Mouse (Mus musculus) cerebellum, postnatal 10 days (tissue): ENCODE measurements at regions not wholly inside any gene's neighbourhood (a gene's known extent, or its start where the extent isn't known, plus 50 kb on each side); places are given as distances from the start of the nearest gene placed in this dataset.
"Not testable (repeated sequence)": the region's sequence is repeated elsewhere in the genome, so short reads cannot be mapped to it uniquely, and the experiment has no call there.

Experiments
- DNase-seq, 2 experiments: peaks; one replicate each; pipeline ENCODE4 v3.0.0; 2021; ENCODE audit warnings: mixed read lengths in 2 of 2

- DNase-seq, result not testable (repeated sequence)
These were observed 493.0 kb upstream of the Olfr1507 start for GRCm38 (mm10) chr14:52988563-52988962.

- DNase-seq, result not testable (repeated sequence)
These were observed 476.9 kb upstream of the Olfr1507 start for GRCm38 (mm10) chr14:52972207-52973003.

- not testable (repeated sequence) for DNase-seq
These were observed 466.6 kb upstream of the Olfr1507 start for GRCm38 (mm10) chr14:52962110-52962509.

- not testable (repeated sequence) for DNase-seq
These were observed 461.0 kb upstream of the Olfr1507 start for GRCm38 (mm10) chr14:52956515-52956914.

- DNase-seq, result not testable (repeated sequence)
These were observed 449.4 kb upstream of the Olfr1507 start for GRCm38 (mm10) chr14:52944925-52945324.

GRCm38 (mm10) chr14:52942438-52942837, 446.9 kb upstream of the Olfr1507 start:
- DNase-seq, result not testable (repeated sequence)

GRCm38 (mm10) chr14:52941747-52942146, 446.2 kb upstream of the Olfr1507 start:
- not testable (repeated sequence) for DNase-seq

- DNase-seq, result not testable (repeated sequence)
These were observed 424.6 kb upstream of the Olfr1507 start for GRCm38 (mm10) chr14:52920138-52920537.

GRCm38 (mm10) chr14:52913814-52914213, 418.3 kb upstream of the Olfr1507 start:
- DNase-seq, result not testable (repeated sequence)

GRCm38 (mm10) chr14:52899629-52900028, 404.1 kb upstream of the Olfr1507 start:
- DNase-seq, result not testable (repeated sequence)

- not testable (repeated sequence) for DNase-seq
These were observed 402.8 kb upstream of the Olfr1507 start for GRCm38 (mm10) chr14:52898310-52898709.

GRCm38 (mm10) chr14:52879978-52880377, 384.4 kb upstream of the Olfr1507 start:
- DNase-seq, result not testable (repeated sequence)

- not testable (repeated sequence) for DNase-seq
These were observed 368.3 kb upstream of the Olfr1507 start for GRCm38 (mm10) chr14:52863841-52864240.

- DNase-seq, result not testable (repeated sequence)
These were observed 367.6 kb upstream of the Olfr1507 start for GRCm38 (mm10) chr14:52863107-52863506.

- not testable (repeated sequence) for DNase-seq
These were observed 366.9 kb upstream of the Olfr1507 start for GRCm38 (mm10) chr14:52862491-52862890.

GRCm38 (mm10) chr14:52855339-52855738, 359.8 kb upstream of the Olfr1507 start:
- DNase-seq, result not testable (repeated sequence)

GRCm38 (mm10) chr14:52853598-52853997, 358.0 kb upstream of the Olfr1507 start:
- DNase-seq, result not testable (repeated sequence)

- not testable (repeated sequence) for DNase-seq
These were observed 352.4 kb upstream of the Olfr1507 start for GRCm38 (mm10) chr14:52847970-52848369.

GRCm38 (mm10) chr14:52824005-52824404, 328.5 kb upstream of the Olfr1507 start:
- not testable (repeated sequence) for DNase-seq

- not testable (repeated sequence) for DNase-seq
These were observed 326.1 kb upstream of the Olfr1507 start for GRCm38 (mm10) chr14:52821617-52822016.

- not testable (repeated sequence) for DNase-seq
These were observed 315.5 kb upstream of the Olfr1507 start for GRCm38 (mm10) chr14:52811128-52811415.

GRCm38 (mm10) chr14:52810275-52811127, 315.0 kb upstream of the Olfr1507 start:
- DNase-seq, result peak; percentile 71 to 72

- not testable (repeated sequence) for DNase-seq
These were observed 306.2 kb upstream of the Olfr1507 start for GRCm38 (mm10) chr14:52801705-52802104.
